Mouse (Mus musculus): ENCODE data around the gene Osbpl9.

DNA sequence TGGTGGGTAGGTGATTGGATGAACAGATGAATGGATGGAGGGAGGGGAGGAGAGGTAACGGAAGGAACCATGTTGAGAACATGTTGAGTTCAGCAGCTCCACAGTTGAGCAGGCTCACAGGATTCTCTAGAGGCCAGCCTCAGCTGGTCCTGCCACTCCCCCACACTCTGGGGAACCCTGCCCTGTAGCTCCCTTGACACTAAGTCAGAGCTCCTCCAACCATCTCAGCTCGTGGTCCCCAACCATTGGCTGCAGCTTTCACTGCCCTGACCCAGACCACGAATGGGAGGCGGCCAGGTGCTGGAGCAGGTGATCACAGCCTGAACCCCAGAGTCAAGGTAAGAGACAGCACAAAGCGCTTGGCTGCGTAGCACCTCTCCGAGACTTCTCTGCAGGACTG lies 15.9 kb upstream of the Osbpl9 start:
- TF ChIP-seq EP300 (optimal IDR thresholded peaks at IDR 0.05) = no peak
- no peak for TF ChIP-seq CTCF (IDR thresholded peaks at IDR 0.05; ENCODE audit: low read depth)

All from stomach, postnatal 0 days (tissue).